Mouse (Mus musculus): ENCODE measurements around the gene Prkce. TPM values are rescaled to one million over a fixed set of nuclear protein-coding genes. Genes with fewer than 3 reads are reported as not detected.

Gene Prkce
- total RNA-seq, 2 experiments from 2014 or later = 273 to 281 TPM

DNA sequence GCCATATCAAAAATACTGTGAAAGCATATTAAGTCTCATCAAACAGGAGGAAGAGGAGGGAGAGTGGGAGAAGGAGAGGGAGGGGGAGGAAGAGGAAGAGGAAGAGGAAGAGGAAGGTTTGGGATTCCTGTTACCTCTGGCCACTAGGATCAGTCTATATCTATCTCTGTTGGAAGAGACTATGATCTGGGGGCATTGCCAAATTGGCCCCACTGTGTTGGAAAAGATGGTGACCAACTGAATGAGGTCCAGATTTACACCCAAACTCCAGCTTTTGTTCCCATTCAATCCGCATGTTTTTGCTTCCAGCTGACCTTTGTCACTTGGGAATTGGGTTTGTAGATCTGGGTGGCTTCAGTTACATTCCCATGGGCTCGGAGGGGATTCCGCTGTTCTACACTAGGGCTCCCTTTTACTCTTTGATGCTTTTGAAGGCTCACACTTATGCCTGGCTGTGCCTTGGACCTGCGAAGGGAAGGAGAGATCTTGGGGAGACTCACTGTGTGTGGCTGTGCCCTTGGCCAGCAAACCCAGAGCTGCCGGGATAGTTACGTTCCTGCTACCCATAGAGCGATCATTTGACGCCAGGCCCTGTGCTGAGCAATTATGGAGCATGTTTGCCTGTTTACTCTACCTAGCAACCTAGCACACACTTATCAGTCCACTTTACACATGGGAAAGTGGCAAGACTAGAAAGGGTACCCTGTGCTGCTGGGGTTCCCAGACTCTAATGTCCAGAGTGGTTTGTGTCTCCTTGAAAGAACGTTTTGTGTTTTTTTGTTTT lies 106.2 kb downstream of the Prkce start:
- intact Hi-C loops (cut with DNase I) = no loop called here
- no peak for DNase-seq (ENCODE audit: extremely low spot score in 1 of 2, low spot score in 2 of 2)

DNA sequence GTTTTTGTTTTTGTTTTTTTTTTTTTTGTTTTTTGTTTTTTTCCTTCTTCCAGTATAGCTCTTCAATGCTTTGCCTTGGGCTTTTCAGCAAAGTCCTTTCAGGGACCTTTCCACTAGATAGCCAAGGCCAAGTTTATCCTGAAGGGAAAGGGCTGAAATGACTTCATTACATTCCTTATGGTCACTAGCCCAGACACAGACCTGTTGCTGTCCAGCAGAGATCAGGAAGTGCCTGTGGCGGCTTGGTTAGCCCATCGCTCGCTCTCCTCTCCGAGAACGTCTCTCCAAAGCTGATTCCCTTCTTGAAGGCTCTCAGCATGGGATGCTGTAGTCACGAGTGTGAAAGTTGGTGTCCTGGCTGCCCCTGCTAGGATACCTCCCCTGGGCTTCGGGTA lies 106.8 kb downstream of the Prkce start:
- no peak for DNase-seq (ENCODE audit: extremely low spot score in 1 of 2, low spot score in 2 of 2)
- intact Hi-C loops (cut with DNase I) = no loop called here

GRCm38 (mm10) chr17:86276381-86276780 lies 108.8 kb downstream of the Prkce start:
- DNase-seq (ENCODE audit: extremely low spot score in 1 of 2, low spot score in 2 of 2) = no peak
- intact Hi-C loops (cut with DNase I) = no loop called here

GRCm38 (mm10) chr17:86277032-86277798 lies 109.6 kb downstream of the Prkce start:
- intact Hi-C loops (cut with DNase I) = no loop called here
- DNase-seq (ENCODE audit: extremely low spot score in 1 of 2, low spot score in 2 of 2) = no peak

DNA sequence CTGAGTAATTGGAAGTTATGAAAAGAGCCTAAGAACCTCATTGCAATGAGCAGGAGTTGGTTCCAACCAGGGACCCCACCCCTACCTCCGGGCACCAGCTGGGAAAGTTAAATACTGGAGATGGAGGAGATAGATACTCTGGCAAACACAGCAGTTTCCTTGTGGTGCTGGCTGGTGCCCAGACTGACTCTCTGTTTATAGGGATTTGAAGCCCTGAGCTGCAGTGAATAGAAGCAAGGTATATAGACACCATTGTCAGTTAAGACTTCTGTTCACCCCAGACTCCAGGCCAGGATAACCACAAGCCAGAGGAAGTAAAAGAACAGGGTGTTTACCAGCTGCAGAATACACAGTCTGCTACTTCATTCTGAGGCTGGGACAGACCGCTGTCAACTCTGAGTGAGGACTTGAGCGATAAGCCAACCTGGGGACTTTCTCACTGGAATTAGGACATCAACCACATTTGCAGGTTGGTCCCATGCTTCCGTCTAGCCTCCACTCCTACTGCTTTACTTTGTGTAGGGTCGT lies 110.5 kb downstream of the Prkce start:
- intact Hi-C loops (cut with DNase I) = no loop called here
- no peak for DNase-seq (ENCODE audit: extremely low spot score in 1 of 2, low spot score in 2 of 2)

GRCm38 (mm10) chr17:86279751-86280150 lies 112.2 kb downstream of the Prkce start:
- intact Hi-C loops (cut with DNase I) = no loop called here
- peak in 1 of 2 experiments; percentile 44 for DNase-seq (ENCODE audit: extremely low spot score in 1 of 2, low spot score in 2 of 2)

- intact Hi-C loops (cut with DNase I) = no loop called here
- peak in 1 of 2 experiments; percentile 61 for DNase-seq (ENCODE audit: extremely low spot score in 1 of 2, low spot score in 2 of 2)
These were observed 116.2 kb downstream of the Prkce start for GRCm38 (mm10) chr17:86283741-86284140.

GRCm38 (mm10) chr17:86285058-86285457 lies 117.5 kb downstream of the Prkce start:
- intact Hi-C loops (cut with DNase I) = no loop called here
- DNase-seq (ENCODE audit: extremely low spot score in 1 of 2, low spot score in 2 of 2) = no peak

DNA sequence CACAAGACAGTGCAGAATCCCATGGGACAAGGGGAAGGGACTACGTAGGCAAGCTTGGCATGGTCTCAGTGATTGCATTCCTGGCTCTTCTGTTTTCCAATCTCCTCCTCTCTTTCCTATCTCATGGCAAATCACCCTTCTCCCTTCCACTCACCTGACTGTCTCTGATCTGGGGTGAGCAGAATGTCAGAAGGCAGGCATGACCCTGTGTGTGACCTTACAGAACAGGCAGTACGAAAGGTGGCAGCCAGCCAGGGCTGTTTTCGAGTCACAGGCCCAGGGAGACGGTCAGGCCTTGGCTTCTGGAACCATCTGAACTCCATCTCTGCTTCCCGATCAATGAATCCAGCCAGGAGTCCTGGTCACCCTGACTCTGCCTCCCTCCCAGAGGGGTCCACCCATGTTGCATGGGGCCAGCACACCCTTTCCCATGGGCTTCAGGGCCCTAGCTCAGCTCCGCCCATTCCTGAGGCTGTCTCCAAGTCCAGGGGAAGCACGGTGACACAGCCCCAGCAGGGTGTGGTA lies 119.2 kb downstream of the Prkce start:
- peak in 1 of 2 experiments; percentile 68 for DNase-seq (ENCODE audit: extremely low spot score in 1 of 2, low spot score in 2 of 2)
- intact Hi-C loops (cut with DNase I) = no loop called here

DNA sequence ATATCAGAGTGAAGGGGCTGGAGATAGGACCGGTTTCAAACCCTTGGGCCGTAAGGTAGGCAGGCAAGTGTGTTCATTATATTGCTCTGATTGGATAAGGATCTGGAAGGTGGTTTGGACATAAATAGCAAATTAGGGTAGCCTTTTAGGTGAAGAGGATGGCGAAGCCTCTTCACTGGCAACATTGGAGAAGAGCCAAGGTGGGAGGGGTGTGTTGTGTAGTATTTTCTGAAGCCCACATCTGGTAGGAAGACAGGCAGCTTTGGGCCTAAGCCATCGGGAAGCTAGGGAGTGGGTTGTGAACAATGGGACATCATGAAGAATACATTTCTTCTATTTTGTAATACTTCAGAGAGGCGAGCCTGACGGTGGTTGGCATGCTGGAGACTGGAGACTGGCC lies 125.1 kb downstream of the Prkce start:
- intact Hi-C loops (cut with DNase I) = no loop called here
- DNase-seq (ENCODE audit: extremely low spot score in 1 of 2, low spot score in 2 of 2) = no peak

GRCm38 (mm10) chr17:86293247-86293744 lies 125.7 kb downstream of the Prkce start:
- DNase-seq (ENCODE audit: extremely low spot score in 1 of 2, low spot score in 2 of 2) = peak in 1 of 2 experiments; percentile 50
- intact Hi-C loops (cut with DNase I) = no loop called here

- no peak for DNase-seq (ENCODE audit: extremely low spot score in 1 of 2, low spot score in 2 of 2)
- intact Hi-C loops (cut with DNase I) = loop anchor here (5.0 kb wide), 1 partner anchor 47 kb away; no protein-coding TSS in a partner anchor
These were observed 132.0 kb downstream of the Prkce start for GRCm38 (mm10) chr17:86299576-86299975.

GRCm38 (mm10) chr17:86300774-86301595 lies 133.4 kb downstream of the Prkce start:
- intact Hi-C loops (cut with DNase I) = loop anchor here (5.0 kb wide), 1 partner anchor 134 kb away; the partner anchor contains the start of gene Prkce
- peak; percentile 60 to 71 for DNase-seq (ENCODE audit: extremely low spot score in 1 of 2, low spot score in 2 of 2)

DNA sequence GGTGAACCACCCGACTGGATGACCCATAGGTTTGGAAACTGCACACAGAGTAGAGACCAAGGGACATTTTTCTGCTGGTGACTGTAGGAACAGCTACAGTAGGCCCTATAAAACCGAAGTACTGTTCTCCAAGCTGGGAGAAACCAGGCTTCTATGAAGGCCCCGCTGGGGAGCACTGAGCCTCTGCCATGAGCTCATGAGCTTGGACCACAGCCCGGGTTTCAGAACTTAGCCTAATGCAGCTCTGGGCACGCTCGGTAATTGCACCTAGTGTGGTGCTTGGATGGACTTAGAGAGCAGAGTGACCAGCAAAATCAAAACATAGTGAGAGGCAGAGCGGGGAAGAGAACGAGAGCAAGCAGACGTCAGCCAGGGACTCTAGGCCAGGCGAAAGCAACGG lies 134.7 kb downstream of the Prkce start:
- DNase-seq (ENCODE audit: extremely low spot score in 1 of 2, low spot score in 2 of 2) = peak; percentile 49 to 58
- intact Hi-C loops (cut with DNase I) = loop anchor here (5.0 kb wide), 1 partner anchor 135 kb away; the partner anchor contains the start of gene Prkce

GRCm38 (mm10) chr17:86302861-86303331 lies 135.3 kb downstream of the Prkce start:
- intact Hi-C loops (cut with DNase I) = loop anchor here (5.0 kb wide), 1 partner anchor 136 kb away; the partner anchor contains the start of gene Prkce
- DNase-seq (ENCODE audit: extremely low spot score in 1 of 2, low spot score in 2 of 2) = no peak

DNA sequence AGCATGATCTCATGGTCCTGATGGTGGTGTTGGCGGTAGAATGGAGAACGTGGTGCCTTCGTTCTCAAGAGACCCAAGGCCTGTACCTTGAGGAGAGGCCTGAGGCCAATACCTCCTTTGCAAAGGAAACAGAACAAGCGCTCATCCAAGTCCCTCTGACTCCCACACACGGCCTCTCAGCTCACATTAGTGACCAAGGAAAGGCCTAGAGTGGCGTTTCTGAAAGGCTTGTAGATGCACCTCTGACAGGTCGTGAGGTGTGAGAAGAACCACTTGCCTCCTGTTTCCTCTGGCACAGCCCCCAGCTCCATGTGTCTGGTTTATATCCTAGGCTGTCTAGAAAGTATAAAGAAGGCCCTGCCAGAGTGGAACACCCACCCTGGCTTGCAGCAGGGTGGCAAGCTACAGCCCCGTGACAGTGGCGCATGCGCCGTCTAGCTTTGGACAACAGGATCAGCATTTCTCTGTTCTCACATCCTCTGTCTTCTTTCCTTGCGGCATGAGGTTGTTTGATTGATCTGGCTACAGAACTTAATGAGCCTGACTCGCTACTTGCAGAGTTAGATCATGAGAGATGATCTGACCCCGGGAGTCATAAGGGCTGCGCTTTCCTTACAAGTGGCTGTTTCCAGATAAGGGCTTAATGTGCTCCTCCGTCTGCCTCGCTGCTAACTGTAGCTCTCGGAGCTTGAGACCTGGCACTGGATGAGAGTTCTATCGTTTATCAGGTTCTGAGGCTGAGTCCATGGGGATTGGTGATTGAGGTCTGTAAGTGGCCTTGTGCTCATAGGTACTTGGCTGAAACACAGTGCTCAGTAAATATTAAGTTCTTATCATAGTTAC lies 136.0 kb downstream of the Prkce start:
- intact Hi-C loops (cut with DNase I) = loop anchor here (5.0 kb wide), 1 partner anchor 136 kb away; the partner anchor contains the start of gene Prkce
- DNase-seq (ENCODE audit: extremely low spot score in 1 of 2, low spot score in 2 of 2) = no peak

DNA sequence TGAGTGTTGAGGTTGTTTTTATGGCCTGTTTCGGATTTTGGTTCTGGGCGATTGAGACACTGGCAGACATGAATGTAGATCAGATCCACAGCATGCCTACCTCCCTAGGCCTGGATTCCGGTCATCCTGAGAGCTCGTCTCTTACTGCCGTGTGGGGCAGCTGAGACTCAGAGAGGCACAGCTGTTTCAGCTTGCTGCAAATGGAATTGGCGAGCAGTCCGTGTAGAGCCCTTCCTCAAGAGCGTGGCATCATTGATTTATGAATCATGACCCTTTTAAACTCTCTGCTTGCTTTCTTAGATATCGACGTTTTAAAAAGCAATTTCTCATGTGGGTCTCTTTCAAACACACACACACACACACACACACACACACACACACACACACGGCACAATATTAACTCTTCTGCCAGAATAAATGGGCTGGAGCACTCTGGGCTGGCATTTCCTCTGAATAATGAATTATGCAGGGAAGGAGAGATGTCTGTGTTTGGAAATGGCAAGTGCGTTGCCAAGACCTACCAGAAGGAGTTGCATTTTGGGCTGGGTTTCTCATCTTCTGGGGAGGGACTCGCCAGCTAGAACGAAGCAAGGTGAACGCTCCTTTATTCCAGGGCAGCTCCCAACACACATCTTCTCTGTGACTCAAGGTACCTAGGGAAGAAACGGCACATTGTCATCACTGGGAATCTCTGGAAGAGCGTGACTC lies 137.5 kb downstream of the Prkce start:
- no peak for DNase-seq (ENCODE audit: extremely low spot score in 1 of 2, low spot score in 2 of 2)
- intact Hi-C loops (cut with DNase I) = loop anchor here (5.0 kb wide), 1 partner anchor 138 kb away; the partner anchor contains the start of gene Prkce
